Mouse (Mus musculus) R1 (cell line): ENCODE measurements around the gene Cnnm4.
"Not testable (repeated sequence)": the region's sequence is repeated elsewhere in the genome, so short reads cannot be mapped to it uniquely, and the experiment has no call there.

ENCODE experiments used
- DNase-seq: peaks from one replicate; pipeline ENCODE4 v3.0.0-alpha.2; 2018; ENCODE audit warnings: low read depth, low spot score

Cnnm4 gene

GRCm38 (mm10) chr1:36513718-36514117 lies 42.3 kb downstream of the Cnnm4 start:
- peak; percentile 89 for DNase-seq

- DNase-seq: no peak
Measured at GRCm38 (mm10) chr1:36518259-36518658, 46.8 kb downstream of the Cnnm4 start.

GRCm38 (mm10) chr1:36519626-36520025 lies 48.2 kb downstream of the Cnnm4 start:
- DNase-seq: peak; percentile 63

- DNase-seq: no peak
Measured at GRCm38 (mm10) chr1:36522210-36522609, 50.8 kb downstream of the Cnnm4 start.

- no peak for DNase-seq
Measured at GRCm38 (mm10) chr1:36523332-36524013, 52.1 kb downstream of the Cnnm4 start.

- no peak for DNase-seq
Measured at GRCm38 (mm10) chr1:36524058-36524457, 52.6 kb downstream of the Cnnm4 start.

GRCm38 (mm10) chr1:36525774-36526173 lies 54.4 kb downstream of the Cnnm4 start:
- no peak for DNase-seq

- no peak for DNase-seq
Measured at GRCm38 (mm10) chr1:36526903-36527302, 55.5 kb downstream of the Cnnm4 start.

GRCm38 (mm10) chr1:36528351-36528750 lies 56.9 kb downstream of the Cnnm4 start:
- DNase-seq: peak; percentile 74

GRCm38 (mm10) chr1:36529274-36529673 lies 57.9 kb downstream of the Cnnm4 start:
- no peak for DNase-seq

- DNase-seq: no peak
Measured at GRCm38 (mm10) chr1:36529875-36530274, 58.5 kb downstream of the Cnnm4 start.

GRCm38 (mm10) chr1:36530485-36530884 lies 59.1 kb downstream of the Cnnm4 start:
- DNase-seq: no peak

- no peak for DNase-seq
Measured at GRCm38 (mm10) chr1:36530962-36531361, 59.5 kb downstream of the Cnnm4 start.

- no peak for DNase-seq
Measured at GRCm38 (mm10) chr1:36531461-36531860, 60.0 kb downstream of the Cnnm4 start.

GRCm38 (mm10) chr1:36533546-36533945 lies 62.1 kb downstream of the Cnnm4 start:
- DNase-seq: peak; percentile 43

- DNase-seq: no peak
Measured at GRCm38 (mm10) chr1:36534595-36535058, 63.2 kb downstream of the Cnnm4 start.

GRCm38 (mm10) chr1:36535477-36536396 lies 64.3 kb downstream of the Cnnm4 start:
- no peak for DNase-seq

- no peak for DNase-seq
Measured at GRCm38 (mm10) chr1:36536397-36536728, 64.9 kb downstream of the Cnnm4 start.

- not testable (repeated sequence) for DNase-seq
Measured at GRCm38 (mm10) chr1:36536783-36537182, 65.4 kb downstream of the Cnnm4 start, which contains the start of gene Ankrd23. Gene Ankrd23, minus strand, starts transcription at chr1:36536883.

GRCm38 (mm10) chr1:36538727-36539126 lies 67.3 kb downstream of the Cnnm4 start:
- DNase-seq: no peak

- DNase-seq: no peak
Measured at GRCm38 (mm10) chr1:36539186-36539585, 67.8 kb downstream of the Cnnm4 start, which contains the start of gene Gm42417. Gene Gm42417, minus strand, starts transcription at chr1:36539429.

GRCm38 (mm10) chr1:36540132-36540531 lies 68.7 kb downstream of the Cnnm4 start:
- DNase-seq: no peak

GRCm38 (mm10) chr1:36540807-36541206 lies 69.4 kb downstream of the Cnnm4 start:
- DNase-seq: no peak
